Mouse (Mus musculus): ENCODE measurements at regions not wholly inside any gene's neighbourhood (a gene's known extent, or its start where the extent isn't known, plus 50 kb on each side); places are given as distances from the start of the nearest gene placed in this dataset.

GRCm38 (mm10) chr10:25770051-25770450 is 234.0 kb upstream of the Smlr1 start:
- no peak for TF ChIP-seq CTCF (conservative IDR thresholded peaks at IDR 0.05; ENCODE audit: insufficient read depth, insufficient read length, low read depth, low read length)
- no peak for TF ChIP-seq POLR2A (IDR thresholded peaks at IDR 0.05; ENCODE audit: low read depth, low read length)
